Mouse (Mus musculus) spleen, adult 2 months (tissue): ENCODE results near the gene Sppl2c. TPM values are rescaled to one million over a fixed set of nuclear protein-coding genes. Genes with fewer than 3 reads are reported as not detected.

Source experiments
- DNase-seq, 2 experiments: peaks; one replicate each; pipeline versions ENCODE4 v3.0.0 to v3.0.0-alpha.2; 2012 to 2021; ENCODE audit warnings: low spot score in 2 of 2, low read depth in 1 of 2
- H3K27ac ChIP-seq: fragments of 200-500 bp; 2 replicates; pipeline ENCODE4 v1.5.1; 2012; ENCODE audit warnings: low read length, inconsistent platforms; ENCODE audit not compliant: insufficient read depth
- H3K27me3 ChIP-seq: fragments of 200-500 bp; 2 replicates; pipeline ENCODE4 v1.6.1; 2012; ENCODE audit warnings: mild to moderate bottlenecking, moderate library complexity, low read length, inconsistent platforms; ENCODE audit not compliant: control insufficient read depth, insufficient read depth
- H3K36me3 ChIP-seq: fragments of 200-500 bp; 2 replicates; pipeline ENCODE4 v1.6.1; 2012; ENCODE audit warnings: mild to moderate bottlenecking, low read length, inconsistent platforms; ENCODE audit not compliant: control insufficient read depth, insufficient read depth
- H3K4me1 ChIP-seq: fragments of 200-500 bp; 2 replicates; pipeline ENCODE4 v1.6.1; 2011; ENCODE audit warnings: inconsistent platforms; ENCODE audit not compliant: control insufficient read depth, insufficient read depth, insufficient read length
- H3K4me3 ChIP-seq: fragments of 200-500 bp; 2 replicates; pipeline ENCODE4 v1.5.1; 2011; ENCODE audit warnings: mild to moderate bottlenecking, inconsistent platforms; ENCODE audit not compliant: insufficient read depth, insufficient read length; ENCODE audit errors: extremely low read depth
- CTCF ChIP-seq: fragments of 200-500 bp; IDR thresholded peaks from 2 replicates; pipeline ENCODE4 v1.5.1; 2011; ENCODE audit warnings: mild to moderate bottlenecking, inconsistent platforms; ENCODE audit not compliant: insufficient read depth, insufficient read length, insufficient replicate concordance; ENCODE audit errors: extremely low read depth
- POLR2A ChIP-seq: fragments of 200-500 bp; IDR thresholded peaks from 2 replicates; pipeline ENCODE4 v1.6.1; 2011; ENCODE audit warnings: low read depth, low read length, inconsistent platforms
- WGBS: fragments of 180-500 bp; shearing (Covaris S2); methylation state at CpG from one replicate; pipeline ENCODE4 v1.1.7; 2018; 5-methylcytosine and 5-hydroxymethylcytosine counted together
- polyA plus RNA-seq: library from polyadenylated mRNA; depleted of rRNA; stranded (reverse); fragments of >200 nt; gene quantifications from 2 replicates; pipeline ENCODE4 v1.2.3, GENCODE M21; 2012

Sppl2c gene
- polyA plus RNA-seq, 1 experiment, result not detected

GRCm38 (mm10) chr11:104171281-104171781 lies 14.8 kb upstream of the Sppl2c start:
- 43% methylated on average over 12 of the region's 12 CpGs for WGBS
- H3K36me3 ChIP-seq, result no peaks in the 10 kb centered on the region
- no peak overlapping the region for H3K27ac ChIP-seq
- H3K4me1 ChIP-seq, result no peaks in the 10 kb centered on the region
- no peak overlapping the region for H3K4me3 ChIP-seq
- no peaks in the 10 kb centered on the region for H3K27me3 ChIP-seq
- peak in 1 of 2 experiments; percentile 62 for DNase-seq
- TF ChIP-seq CTCF (peak; percentile 90; the same call in 1 of the 2 replicates), POLR2A (no peak)

GRCm38 (mm10) chr11:104178893-104179292 lies 7.2 kb upstream of the Sppl2c start:
- H3K36me3 ChIP-seq, result no peaks in the 10 kb centered on the region
- no peak overlapping the region for H3K27ac ChIP-seq
- DNase-seq, result no peak
- WGBS, result 44% methylated on average over 7 of the region's 7 CpGs
- no peak for TF ChIP-seq POLR2A
- no peak for TF ChIP-seq CTCF
- no peaks in the 10 kb centered on the region for H3K4me1 ChIP-seq
- no peak overlapping the region for H3K4me3 ChIP-seq
- H3K27me3 ChIP-seq, result no peaks in the 10 kb centered on the region

GRCm38 (mm10) chr11:104179804-104180203 lies 6.3 kb upstream of the Sppl2c start:
- Histone ChIP-seq H3K4me3 (no peak overlapping the region), H3K36me3 (no peaks in the 10 kb centered on the region), H3K27ac (no peak overlapping the region), H3K27me3 (no peaks in the 10 kb centered on the region), H3K4me1 (no peaks in the 10 kb centered on the region)
- TF ChIP-seq POLR2A, result no peak
- whole genome bisulfite sequencing, result 77% methylated on average over 5 of the region's 5 CpGs
- no peak for DNase-seq

- Histone ChIP-seq H3K4me3 (no peak overlapping the region), H3K27ac (no peak overlapping the region), H3K4me1 (no peaks in the 10 kb centered on the region), H3K36me3 (no peaks in the 10 kb centered on the region), H3K27me3 (no peaks in the 10 kb centered on the region)
- no peak for TF ChIP-seq CTCF
- no peak for TF ChIP-seq POLR2A
- no peak for DNase-seq
- WGBS, result 61% methylated on average over 3 of the region's 3 CpGs
These were observed 4.0 kb upstream of the Sppl2c start for GRCm38 (mm10) chr11:104182141-104182540.

- no peaks in the 10 kb centered on the region for H3K27me3 ChIP-seq
- no peak for TF ChIP-seq CTCF
- no peak for TF ChIP-seq POLR2A
- no peak for DNase-seq
- no peaks in the 10 kb centered on the region for H3K4me1 ChIP-seq
- no peak overlapping the region for H3K27ac ChIP-seq
- no peaks in the 10 kb centered on the region for H3K36me3 ChIP-seq
- WGBS, result 95% methylated on average over 9 of the region's 9 CpGs
- no peak overlapping the region for H3K4me3 ChIP-seq
These were observed 667 bp downstream of the Sppl2c start for GRCm38 (mm10) chr11:104186837-104187150.

- 87% methylated on average over 10 of the region's 10 CpGs for WGBS
- TF ChIP-seq CTCF (no peak), POLR2A (no peak)
- no peak for DNase-seq
- no peaks in the 10 kb centered on the region for H3K36me3 ChIP-seq
- H3K27me3 ChIP-seq, result no peaks in the 10 kb centered on the region
- H3K4me1 ChIP-seq, result no peaks in the 10 kb centered on the region
- no peak overlapping the region for H3K4me3 ChIP-seq
- no peak overlapping the region for H3K27ac ChIP-seq
These were observed 1.6 kb downstream of the Sppl2c start for GRCm38 (mm10) chr11:104187766-104188165.

- no peaks in the 10 kb centered on the region for H3K4me1 ChIP-seq
- H3K27ac ChIP-seq, result no peak overlapping the region
- TF ChIP-seq CTCF (no peak), POLR2A (no peak)
- DNase-seq, result no peak
- no peak overlapping the region for H3K4me3 ChIP-seq
- no peaks in the 10 kb centered on the region for H3K36me3 ChIP-seq
- H3K27me3 ChIP-seq, result no peaks in the 10 kb centered on the region
- 76% methylated on average over 2 of the region's 2 CpGs for WGBS
These were observed 3.9 kb downstream of the Sppl2c start for GRCm38 (mm10) chr11:104190008-104190407.

GRCm38 (mm10) chr11:104195382-104195781 lies 9.3 kb downstream of the Sppl2c start:
- no peaks in the 10 kb centered on the region for H3K36me3 ChIP-seq
- H3K27ac ChIP-seq, result no peak overlapping the region
- no peak for TF ChIP-seq POLR2A
- TF ChIP-seq CTCF, result no peak
- no peak for DNase-seq
- no peak overlapping the region for H3K4me3 ChIP-seq
- WGBS, result 78% methylated on average over 11 of the region's 11 CpGs
- no peaks in the 10 kb centered on the region for H3K27me3 ChIP-seq
- H3K4me1 ChIP-seq, result no peaks in the 10 kb centered on the region
